Mouse (Mus musculus) embryonic facial prominence, embryonic 11.5 days (tissue): ENCODE data around the gene Krt7. TPM values are rescaled to one million over a fixed set of nuclear protein-coding genes. Genes with fewer than 3 reads are reported as not detected.

ENCODE experiments used
- microRNA counts: library from miRNA; unstranded; fragments of <30 nt; microRNA quantifications from one replicate; lab custom pipeline; 2016
- microRNA-seq: library from miRNA; unstranded; fragments of <30 nt; microRNA quantifications from one replicate; pipeline ENCODE4, GENCODE M21; 2016; ENCODE audit warnings: borderline number of aligned reads
- polyA plus RNA-seq: library from polyadenylated mRNA; unstranded; fragments of >200 nt; fragmentation: Nextera tagmentation; extraction: Ambion mirVana; gene quantifications from 2 replicates; pipeline ENCODE4 v1.2.1, GENCODE M21; 2014

Gene Krt7
- polyA plus RNA-seq, 1 experiment from 2014 or later, result 9.4 TPM

MicroRNAs encoded within 50 kb of the gene (microRNA counts, 519-probe panel; counts per million panel counts)
- not detected for microRNA mmu-miR-1941-3p (lab: Ali Mortazavi, UCI)
- not detected for microRNA mmu-miR-1941-5p (lab: Ali Mortazavi, UCI)

Small RNA genes within 50 kb of the gene (microRNA-seq; reads per million reads assigned to microRNA genes)
- gene Mir1941, result not detected

Other genes with a start within 250 kb of the Krt7 start
- 10.5 and 11.4 TPM in 2 replicates for gene Acvr1b, start 237.0 kb upstream of the Krt7 start, polyA plus RNA-seq
- 5.6 and 6.0 TPM in 2 replicates for gene Grasp, start 186.9 kb upstream of the Krt7 start, polyA plus RNA-seq
- gene Nr4a1, start 156.8 kb upstream of the Krt7 start, polyA plus RNA-seq, result 2.2 and 3.0 TPM in 2 replicates
- gene Atg101, start 126.8 kb upstream of the Krt7 start, polyA plus RNA-seq, result 63.8 and 65.8 TPM in 2 replicates
- gene 6030408B16Rik, start 117.8 kb upstream of the Krt7 start, polyA plus RNA-seq, result 1.6 and 1.7 TPM in 2 replicates
- gene Krt80, start 40.9 kb upstream of the Krt7 start, polyA plus RNA-seq, result 0.31 TPM in 1 of 2 replicates, not detected in the other
- 0.27 TPM in 1 of 2 replicates, not detected in the other for gene Krt87, start 27.8 kb downstream of the Krt7 start, polyA plus RNA-seq
- not detected in 2 replicates for gene Krt88, start 36.7 kb downstream of the Krt7 start, polyA plus RNA-seq
- gene Krt81, start 52.7 kb downstream of the Krt7 start, polyA plus RNA-seq, result not detected in 2 replicates
- not detected in 2 replicates for gene Krt86, start 62.4 kb downstream of the Krt7 start, polyA plus RNA-seq
- gene Krt83, start 80.5 kb downstream of the Krt7 start, polyA plus RNA-seq, result not detected in 2 replicates
- gene Gm49425, start 106.2 kb downstream of the Krt7 start, polyA plus RNA-seq, result not detected in 2 replicates
- gene Krt84, start 121.8 kb downstream of the Krt7 start, polyA plus RNA-seq, result not detected in 2 replicates
- not detected in 2 replicates for gene Krt82, start 139.6 kb downstream of the Krt7 start, polyA plus RNA-seq
- 0.36 and 0.89 TPM in 2 replicates for gene Krt90, start 151.9 kb downstream of the Krt7 start, polyA plus RNA-seq
- 0.06 and 0.17 TPM in 2 replicates for gene Krt75, start 162.9 kb downstream of the Krt7 start, polyA plus RNA-seq
- not detected in 2 replicates for gene Gm5414, start 217.1 kb downstream of the Krt7 start, polyA plus RNA-seq
- not detected in 2 replicates for gene Gm5478, start 236.3 kb downstream of the Krt7 start, polyA plus RNA-seq